Mouse (Mus musculus): ENCODE results near the gene Akap6. TPM values are rescaled to one million over a fixed set of nuclear protein-coding genes. Genes with fewer than 3 reads are reported as not detected.

Akap6 gene
- polyA plus RNA-seq, 1 experiment, result 6.6 TPM

DNA sequence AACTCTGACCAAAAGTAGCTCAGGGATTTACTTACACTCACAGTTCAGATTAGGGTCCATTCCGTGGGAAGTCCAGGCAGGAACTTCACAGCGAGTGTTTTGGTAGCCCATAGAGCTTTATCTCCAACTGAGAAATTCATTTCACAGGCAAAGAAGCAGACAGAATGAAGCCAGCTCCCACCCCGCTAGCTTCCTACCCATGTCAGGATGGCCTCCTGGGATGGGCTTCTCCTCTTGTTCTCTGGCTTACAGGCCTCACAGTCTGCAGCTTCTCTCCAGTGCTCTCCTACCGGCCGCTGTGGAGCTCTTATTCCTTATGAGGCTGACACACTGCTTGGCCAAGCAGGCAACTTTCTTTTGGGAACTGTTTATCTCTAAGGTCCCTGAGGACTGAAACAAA lies 152.0 kb downstream of the Akap6 start:
- Histone ChIP-seq H3K36me3 (ENCODE audit: control insufficient read depth, insufficient read depth) (no peaks in the 10 kb centered on the region), H3ac (ENCODE audit: control insufficient read depth, insufficient read length) (no peak overlapping the region), H3K27me3 (ENCODE audit: control insufficient read depth, insufficient read depth, insufficient read length) (no peaks in the 10 kb centered on the region), H3K4me3 (no peak overlapping the region), H3K79me2 (ENCODE audit: control insufficient read depth, insufficient read depth) (peaks cover 13% of the 10 kb centered on the region), H3K4me2 (ENCODE audit: low read depth) (no peak overlapping the region)
- no peak for TF ChIP-seq TCF12 (IDR thresholded peaks at IDR 0.05; ENCODE audit: insufficient read depth, poor library complexity, severe bottlenecking)
- no peak for TF ChIP-seq CEBPB (IDR thresholded peaks at IDR 0.05; ENCODE audit: insufficient read depth, poor library complexity, severe bottlenecking)
- TF ChIP-seq POLR2AphosphoS2 (IDR thresholded peaks at IDR 0.05; ENCODE audit: insufficient read length, low read depth), result no peak
- TF ChIP-seq TCF3 (IDR thresholded peaks at IDR 0.05; ENCODE audit: insufficient read length, low read depth), result no peak

DNA sequence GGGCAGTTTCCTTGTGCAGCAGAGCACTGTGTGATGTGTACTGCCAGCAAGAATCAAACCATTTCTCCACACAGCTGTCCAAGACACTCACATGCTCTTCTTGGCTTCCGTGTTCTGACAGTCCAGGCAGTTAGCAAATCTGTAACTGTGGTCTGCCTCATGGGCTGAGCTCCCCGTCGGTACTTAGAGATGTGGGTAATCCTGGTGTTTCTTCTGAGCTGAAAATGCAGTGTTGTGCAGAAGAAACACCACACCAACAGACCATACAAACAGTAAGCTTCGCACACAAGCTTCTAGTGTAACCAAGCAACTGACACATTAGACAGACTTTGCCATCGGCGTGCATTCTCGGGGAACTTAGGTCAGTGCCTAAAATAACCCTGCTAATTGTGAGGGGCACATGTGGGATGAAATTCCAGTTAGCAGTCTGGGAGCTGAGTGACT lies 155.1 kb downstream of the Akap6 start:
- H3K4me2 ChIP-seq (ENCODE audit: low read depth), result peak overlapping the region; percentile 83
- no peaks in the 10 kb centered on the region for H3K36me3 ChIP-seq (ENCODE audit: control insufficient read depth, insufficient read depth)
- no peak overlapping the region for H3ac ChIP-seq (ENCODE audit: control insufficient read depth, insufficient read length)
- H3K4me3 ChIP-seq, result peak overlapping the region; percentile 31
- H3K79me2 ChIP-seq (ENCODE audit: control insufficient read depth, insufficient read depth), result peaks cover 40% of the 10 kb centered on the region
- no peaks in the 10 kb centered on the region for H3K27me3 ChIP-seq (ENCODE audit: control insufficient read depth, insufficient read depth, insufficient read length)
- TF ChIP-seq REST (IDR thresholded peaks at IDR 0.05; ENCODE audit: insufficient read depth, insufficient read length), result no peak
- TF ChIP-seq POLR2A (IDR thresholded peaks at IDR 0.05; ENCODE audit: insufficient read length, low read depth), result no peak
- TF ChIP-seq MYOG (IDR thresholded peaks at IDR 0.05; ENCODE audit: control insufficient read depth in 1 of 3, insufficient read depth in 1 of 3, insufficient read length in 2 of 3, low read depth in 2 of 3), result peak in 1 of 3 experiments; percentile 38
- TF ChIP-seq E2F4 (IDR thresholded peaks at IDR 0.05; ENCODE audit: insufficient read depth), result no peak
- TF ChIP-seq MYOD1 (IDR thresholded peaks at IDR 0.05; ENCODE audit: control insufficient read depth in 1 of 3, insufficient read length in 2 of 3, low read depth in 2 of 3), result peak; percentile 81 to 90 (median 86)

DNA sequence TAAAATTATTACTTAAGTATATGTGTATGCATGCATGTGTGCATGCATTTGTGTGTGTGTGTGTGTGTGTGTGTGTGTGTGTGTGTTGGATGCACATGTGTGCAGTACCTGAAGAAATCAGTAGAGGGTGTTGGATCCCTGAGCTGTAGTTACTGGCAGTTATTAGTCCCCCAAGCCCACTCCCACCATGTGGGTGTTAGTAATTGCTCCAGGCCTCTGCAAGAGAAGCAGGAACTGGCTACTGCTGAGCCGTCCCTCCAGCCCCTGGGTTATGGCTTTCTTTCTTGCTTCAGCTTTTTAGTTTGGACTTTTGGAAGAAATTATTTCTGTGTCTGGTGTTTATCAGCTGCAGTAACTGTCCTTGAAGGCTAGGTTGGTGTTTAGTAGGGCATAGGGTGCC lies 156.9 kb downstream of the Akap6 start:
- Histone ChIP-seq H3ac (ENCODE audit: control insufficient read depth, insufficient read length) (no peak overlapping the region), H3K4me2 (ENCODE audit: low read depth) (peak overlapping the region; percentile 83), H3K79me2 (ENCODE audit: control insufficient read depth, insufficient read depth) (peaks cover 52% of the 10 kb centered on the region), H3K27me3 (ENCODE audit: control insufficient read depth, insufficient read depth, insufficient read length) (no peaks in the 10 kb centered on the region), H3K36me3 (ENCODE audit: control insufficient read depth, insufficient read depth) (no peaks in the 10 kb centered on the region), H3K4me3 (peak overlapping the region; percentile 31)
- TF ChIP-seq TCF12 (IDR thresholded peaks at IDR 0.05; ENCODE audit: insufficient read depth, poor library complexity, severe bottlenecking) (no peak), USF1 (IDR thresholded peaks at IDR 0.05; ENCODE audit: low read depth) (no peak), POLR2AphosphoS2 (IDR thresholded peaks at IDR 0.05; ENCODE audit: insufficient read length, low read depth) (no peak), TCF3 (IDR thresholded peaks at IDR 0.05; ENCODE audit: insufficient read length, low read depth) (no peak)

DNA sequence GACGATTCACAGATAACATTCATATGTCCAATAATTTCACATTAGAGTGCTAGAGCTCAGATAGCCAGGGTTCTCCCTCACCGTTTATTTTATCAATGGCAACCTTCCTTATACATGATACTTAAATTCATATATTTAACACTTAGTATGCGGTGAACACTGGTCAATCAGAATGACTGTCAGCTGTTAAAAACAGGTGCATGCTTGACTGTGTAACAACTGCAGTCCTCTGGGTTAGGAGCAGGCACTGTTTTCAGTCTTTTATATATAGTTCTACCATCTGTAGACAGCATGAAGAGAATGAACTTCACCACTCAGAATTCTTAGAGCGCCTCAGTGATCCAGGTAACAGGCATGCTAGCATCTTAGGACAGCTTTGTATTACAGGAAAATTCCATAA lies 158.1 kb downstream of the Akap6 start:
- peaks cover 58% of the 10 kb centered on the region for H3K79me2 ChIP-seq (ENCODE audit: control insufficient read depth, insufficient read depth)
- TF ChIP-seq E2F4 (IDR thresholded peaks at IDR 0.05; ENCODE audit: insufficient read depth) (no peak), TCF3 (IDR thresholded peaks at IDR 0.05; ENCODE audit: insufficient read length, low read depth) (peak; percentile 63), POLR2AphosphoS2 (IDR thresholded peaks at IDR 0.05; ENCODE audit: insufficient read length, low read depth) (no peak), MYOG (IDR thresholded peaks at IDR 0.05; ENCODE audit: control insufficient read depth in 1 of 3, insufficient read depth in 1 of 3, insufficient read length in 2 of 3, low read depth in 2 of 3) (peak in 2 of 3 experiments; percentile 28 to 74), USF1 (IDR thresholded peaks at IDR 0.05; ENCODE audit: low read depth) (no peak), TCF12 (IDR thresholded peaks at IDR 0.05; ENCODE audit: insufficient read depth, poor library complexity, severe bottlenecking) (peak; percentile 66), MAX (IDR thresholded peaks at IDR 0.05; ENCODE audit: low read depth) (no peak), POLR2A (IDR thresholded peaks at IDR 0.05; ENCODE audit: insufficient read length, low read depth) (no peak), CEBPB (IDR thresholded peaks at IDR 0.05; ENCODE audit: insufficient read depth, poor library complexity, severe bottlenecking) (no peak), SRF (IDR thresholded peaks at IDR 0.05; ENCODE audit: control insufficient read depth, insufficient read length, low read depth) (no peak), MYOD1 (IDR thresholded peaks at IDR 0.05; ENCODE audit: control insufficient read depth in 1 of 3, insufficient read length in 2 of 3, low read depth in 2 of 3) (peak; percentile 50 to 77 (median 67)), REST (IDR thresholded peaks at IDR 0.05; ENCODE audit: insufficient read depth, insufficient read length) (no peak)
- H3K27me3 ChIP-seq (ENCODE audit: control insufficient read depth, insufficient read depth, insufficient read length), result no peaks in the 10 kb centered on the region
- no peak overlapping the region for H3ac ChIP-seq (ENCODE audit: control insufficient read depth, insufficient read length)
- no peaks in the 10 kb centered on the region for H3K36me3 ChIP-seq (ENCODE audit: control insufficient read depth, insufficient read depth)
- H3K4me2 ChIP-seq (ENCODE audit: low read depth), result peak overlapping the region; percentile 66
- peak overlapping the region; percentile 31 for H3K4me3 ChIP-seq

DNA sequence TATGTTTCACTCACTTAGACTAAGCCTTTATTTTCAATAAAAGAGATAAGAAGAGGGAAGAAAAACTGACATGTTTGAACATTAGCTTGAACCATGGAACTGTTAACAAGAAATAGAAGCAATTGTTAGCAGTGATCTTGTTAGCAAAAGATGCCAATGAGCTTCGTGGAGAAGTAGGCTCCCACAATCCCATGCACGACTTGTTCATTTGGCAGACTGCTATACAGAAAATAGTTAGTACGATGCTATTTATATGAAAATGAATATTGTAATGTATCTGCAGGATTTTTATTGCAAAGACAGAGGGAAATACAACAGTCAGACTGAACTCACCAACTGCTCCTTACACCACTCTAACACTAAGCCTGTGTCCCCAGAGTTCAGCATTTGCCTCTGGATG lies 162.7 kb downstream of the Akap6 start:
- Histone ChIP-seq H3K4me2 (ENCODE audit: low read depth) (no peak overlapping the region), H3ac (ENCODE audit: control insufficient read depth, insufficient read length) (no peak overlapping the region)
- TF ChIP-seq SRF (IDR thresholded peaks at IDR 0.05; ENCODE audit: control insufficient read depth, insufficient read length, low read depth) (no peak), USF1 (IDR thresholded peaks at IDR 0.05; ENCODE audit: low read depth) (no peak), TCF3 (IDR thresholded peaks at IDR 0.05; ENCODE audit: insufficient read length, low read depth) (no peak), MYOG (IDR thresholded peaks at IDR 0.05; ENCODE audit: control insufficient read depth in 1 of 3, insufficient read depth in 1 of 3, insufficient read length in 2 of 3, low read depth in 2 of 3) (no peak), TCF12 (IDR thresholded peaks at IDR 0.05; ENCODE audit: insufficient read depth, poor library complexity, severe bottlenecking) (no peak), CEBPB (IDR thresholded peaks at IDR 0.05; ENCODE audit: insufficient read depth, poor library complexity, severe bottlenecking) (no peak)

More for the DNA sequence above, 162.7 kb downstream of the Akap6 start:
- Histone ChIP-seq H3K36me3 (ENCODE audit: control insufficient read depth, insufficient read depth) (peaks cover 4% of the 10 kb centered on the region), H3K79me2 (ENCODE audit: control insufficient read depth, insufficient read depth) (peaks cover 65% of the 10 kb centered on the region), H3K4me3 (no peak overlapping the region), H3K27me3 (ENCODE audit: control insufficient read depth, insufficient read depth, insufficient read length) (no peaks in the 10 kb centered on the region)

Measured in myocyte (in vitro differentiated cells).